ENCODE assay signal across 24 mouse cellular contexts in the genomic region with DNA sequence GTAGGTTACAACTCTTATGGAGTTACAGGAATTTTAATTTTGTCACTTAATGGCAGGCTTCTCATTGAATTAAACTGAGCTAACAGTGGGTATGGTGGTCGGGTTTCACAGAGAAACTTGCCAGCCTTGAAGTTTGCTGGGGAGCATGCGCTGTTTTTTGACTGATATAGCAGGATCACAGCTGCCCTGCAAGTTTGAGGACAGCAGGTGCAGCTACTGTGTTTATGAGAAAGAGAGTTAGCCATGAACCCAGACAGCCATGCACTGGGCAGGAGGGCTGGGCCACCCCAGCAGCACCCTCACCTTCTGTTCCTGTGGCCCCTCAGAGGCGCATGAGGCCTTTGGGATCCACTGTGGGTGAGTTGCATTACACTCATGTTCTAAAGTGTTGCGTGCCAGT.
"Had no signal": no experiment of that assay in that cellular context is flagged by ENCODE, and none has a peak within 500 bp of the region (broad histone marks: within the 10 kb centered on the region; RNA-seq: fewer than 3 reads in every experiment).

No protein-coding gene starts in this region.

- H3K9ac ChIP-seq: embryonic facial prominence, embryonic 12.5 days; embryonic facial prominence, embryonic 13.5 days; embryonic facial prominence, embryonic 15.5 days; forebrain, embryonic 12.5 days; forebrain, postnatal 0 days had no signal

- H3K4me2 ChIP-seq: embryonic facial prominence, embryonic 12.5 days; embryonic facial prominence, embryonic 13.5 days; embryonic facial prominence, embryonic 15.5 days; forebrain, embryonic 12.5 days had no signal

- H3K4me1 ChIP-seq: embryonic facial prominence, embryonic 12.5 days; embryonic facial prominence, embryonic 15.5 days had no signal

- H3K27me3 ChIP-seq: embryonic facial prominence, embryonic 12.5 days; embryonic facial prominence, embryonic 13.5 days; embryonic facial prominence, embryonic 15.5 days; forebrain, embryonic 12.5 days had no signal

- H3K4me3 ChIP-seq: embryonic facial prominence, embryonic 10.5 days; embryonic facial prominence, embryonic 12.5 days; embryonic facial prominence, embryonic 13.5 days; embryonic facial prominence, embryonic 15.5 days; erythroblast, embryonic 14.5 days; forebrain, embryonic 10.5 days; forebrain, embryonic 12.5 days; gastrocnemius, adult 2 months; heart, adult 2 months; heart, embryonic 10.5 days had no signal

- H3K36me3 ChIP-seq: embryonic facial prominence, embryonic 12.5 days; embryonic facial prominence, embryonic 15.5 days; forebrain, embryonic 10.5 days; forebrain, embryonic 12.5 days; heart, embryonic 10.5 days had no signal

- H3K9me3 ChIP-seq: embryonic facial prominence, embryonic 10.5 days; embryonic facial prominence, embryonic 12.5 days; embryonic facial prominence, embryonic 13.5 days; embryonic facial prominence, embryonic 15.5 days; forebrain, embryonic 10.5 days; forebrain, embryonic 12.5 days; heart, embryonic 10.5 days had no signal

- H3K27ac ChIP-seq: embryonic facial prominence, embryonic 10.5 days; embryonic facial prominence, embryonic 12.5 days; embryonic facial prominence, embryonic 13.5 days; embryonic facial prominence, embryonic 15.5 days; forebrain, embryonic 10.5 days; forebrain, embryonic 12.5 days; gastrocnemius, adult 2 months; heart, adult 2 months; heart, embryonic 10.5 days had no signal

- DNase-seq: cerebellum, adult 9-10 months; cerebellum, adult 9-11 months; cerebellum, postnatal 10 days; cerebellum, postnatal 14 days; cerebellum, postnatal 25 days; cerebellum, postnatal 36 days; embryo, embryonic 11 days; forebrain, postnatal 0 days; gastrocnemius, adult 2 months; gastrocnemius, postnatal 10 days; gastrocnemius, postnatal 14 days; gastrocnemius, postnatal 25 days; gastrocnemius, postnatal 36 days; heart, adult 11 months; heart, adult 18-20 months; heart, adult 2 months had no signal
